Mouse (Mus musculus) heart, adult 8-10 months (tissue): Measurements from ENCODE around the gene Nup93. TPM values are rescaled to one million over a fixed set of nuclear protein-coding genes. Genes with fewer than 3 reads are reported as not detected.
A peak's percentile ranks its signal among the peaks of the same experiment; 100 is the strongest.

Experiments used
- DNase-seq: peaks from one replicate; pipeline ENCODE4 v3.0.0; 2022; ENCODE audit warnings: low spot score
- total RNA-seq, 4 experiments: library from RNA; stranded (reverse); gene quantifications; 2 replicates each; pipeline ENCODE4 v1.2.4; 2022

Gene Nup93
- total RNA-seq, 4 experiments from 2014 or later: 12.4 to 17.9 (median 15.4) TPM

DNA sequence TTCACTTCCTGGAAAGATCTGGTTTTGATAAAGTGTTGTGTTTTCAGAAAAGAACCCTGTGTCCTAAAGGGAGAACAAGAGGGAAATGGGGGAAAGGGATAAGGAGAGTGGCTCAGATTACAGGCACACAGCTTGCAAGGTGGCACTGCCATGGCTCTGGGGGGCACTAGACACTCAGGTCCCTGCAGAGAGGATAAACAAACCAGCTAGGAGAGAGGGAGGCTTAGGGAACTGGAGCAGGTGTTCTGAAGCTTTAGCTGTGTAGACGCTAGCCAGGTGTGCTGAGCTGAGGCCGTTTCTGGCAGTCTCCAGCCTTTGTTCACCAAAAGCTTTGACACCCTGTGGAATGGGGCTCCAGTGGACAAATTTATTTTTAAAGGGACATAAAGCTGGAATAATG lies 99.7 kb downstream of the Nup93 start:
- DNase-seq: no peak

DNA sequence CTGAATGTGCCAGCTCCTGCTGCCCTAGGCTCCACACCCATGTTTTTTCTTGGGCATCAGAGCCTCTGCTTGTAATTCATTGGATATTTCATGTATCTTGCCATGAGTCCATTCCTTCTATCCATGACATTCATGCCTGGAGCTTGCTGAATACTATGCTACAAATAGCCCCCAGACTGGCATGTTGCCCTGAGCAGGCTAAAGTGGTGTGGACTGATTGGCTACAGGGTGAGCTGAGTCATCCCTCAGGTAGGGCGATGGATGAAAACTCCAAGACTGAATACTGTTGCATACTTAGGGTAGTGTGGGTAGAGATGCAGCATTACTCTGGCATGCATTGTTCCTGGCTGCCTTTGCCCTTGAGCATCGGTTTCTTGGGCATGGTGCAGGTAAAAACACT lies 102.9 kb downstream of the Nup93 start:
- peak; percentile 31 for DNase-seq

DNA sequence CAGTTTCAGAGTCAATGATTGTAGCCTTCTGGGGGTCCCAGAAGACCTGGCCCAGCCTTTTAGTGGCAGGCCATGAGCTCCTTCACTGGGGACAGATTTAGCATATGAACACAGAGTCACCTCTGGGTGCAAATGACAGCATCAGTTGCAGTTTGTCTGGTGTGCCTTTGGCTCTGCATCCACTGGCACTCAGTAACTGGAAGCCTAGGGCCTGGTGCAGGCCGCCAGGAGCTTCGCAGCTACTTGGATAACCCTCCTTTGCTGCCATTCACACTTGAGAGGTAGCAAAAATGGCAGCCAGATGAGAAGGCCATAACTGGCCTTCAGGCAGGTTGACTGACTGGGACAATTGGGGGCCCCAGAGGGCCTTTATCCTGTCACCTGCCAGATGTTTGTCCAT lies 103.3 kb downstream of the Nup93 start:
- no peak for DNase-seq

DNA sequence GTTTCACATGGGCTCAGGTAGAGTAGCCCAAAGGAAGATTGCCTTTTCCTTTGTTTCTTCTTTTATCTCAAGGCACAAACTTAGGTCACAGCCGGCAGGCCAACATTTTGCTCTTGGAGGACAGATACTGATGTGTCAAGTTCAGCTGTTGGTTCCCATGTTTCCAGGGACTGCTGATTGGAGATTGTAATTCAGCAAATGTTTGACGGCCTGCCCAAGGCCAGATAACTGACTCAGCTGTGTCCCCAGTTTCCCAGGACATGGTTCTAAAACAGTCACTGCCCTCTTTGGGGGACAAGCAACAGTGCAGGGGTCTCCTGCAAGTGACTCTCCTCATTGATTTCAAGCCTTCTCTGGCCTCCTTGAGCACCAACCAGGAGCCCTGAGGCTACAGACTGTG lies 105.7 kb downstream of the Nup93 start:
- DNase-seq: no peak

DNA sequence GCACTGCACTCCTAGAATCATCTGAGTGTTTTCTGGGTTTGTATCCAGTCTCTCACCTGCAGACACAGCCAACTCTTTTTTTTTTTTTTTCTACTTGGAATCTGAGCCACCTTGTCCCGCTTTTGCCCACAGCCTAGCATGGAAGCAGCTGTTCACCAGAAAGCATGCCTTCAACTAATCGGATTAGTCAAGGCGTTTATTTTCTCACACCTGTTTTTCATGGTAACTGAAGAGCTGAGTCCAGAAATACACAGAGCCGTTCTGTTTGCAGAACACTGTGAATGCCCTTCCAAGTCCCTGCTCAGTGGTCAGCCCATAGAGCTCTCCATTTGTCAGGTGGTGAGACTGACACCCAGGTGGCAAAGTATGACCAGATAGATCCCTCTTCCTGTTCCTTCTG lies 107.7 kb downstream of the Nup93 start:
- DNase-seq: no peak

DNA sequence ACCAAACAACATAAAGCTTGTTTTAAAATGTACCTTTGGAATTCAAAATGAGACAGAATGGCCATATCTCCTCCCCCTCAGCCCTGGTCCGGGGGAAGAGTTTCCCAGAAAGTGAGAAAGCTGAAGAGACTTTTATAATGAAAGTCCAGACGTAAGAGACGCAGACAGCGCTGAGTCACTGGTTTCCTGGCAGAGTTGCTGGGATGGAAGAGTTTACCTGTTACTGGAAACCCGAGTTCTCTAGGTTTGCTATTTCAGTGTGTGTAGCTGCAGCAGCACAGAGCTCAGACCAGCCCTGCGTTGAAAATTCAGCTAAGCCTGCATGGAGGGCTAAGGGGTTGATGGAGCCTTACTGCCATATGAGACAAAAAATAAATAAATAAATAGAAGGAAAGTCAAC lies 108.7 kb downstream of the Nup93 start:
- DNase-seq: no peak

DNA sequence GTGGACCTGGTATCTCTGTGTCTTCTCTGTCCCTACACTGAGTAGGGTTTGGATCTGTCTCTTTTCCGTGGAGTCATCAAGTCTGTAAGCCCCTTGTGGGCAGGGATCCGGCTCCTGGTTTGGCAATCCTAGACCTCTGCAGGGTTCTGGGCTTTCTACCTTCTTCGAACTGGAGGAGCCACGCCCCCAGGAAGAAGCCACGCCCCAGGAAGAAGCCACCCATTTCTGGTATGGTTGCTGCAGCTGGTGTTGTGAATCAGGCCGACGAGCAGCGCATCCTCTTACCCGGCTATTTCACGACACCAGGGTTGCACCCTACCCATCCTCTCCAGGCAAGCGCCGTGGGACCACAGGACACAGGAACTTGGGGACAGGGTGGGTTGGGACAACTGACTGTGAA lies 109.7 kb downstream of the Nup93 start:
- DNase-seq: no peak

DNA sequence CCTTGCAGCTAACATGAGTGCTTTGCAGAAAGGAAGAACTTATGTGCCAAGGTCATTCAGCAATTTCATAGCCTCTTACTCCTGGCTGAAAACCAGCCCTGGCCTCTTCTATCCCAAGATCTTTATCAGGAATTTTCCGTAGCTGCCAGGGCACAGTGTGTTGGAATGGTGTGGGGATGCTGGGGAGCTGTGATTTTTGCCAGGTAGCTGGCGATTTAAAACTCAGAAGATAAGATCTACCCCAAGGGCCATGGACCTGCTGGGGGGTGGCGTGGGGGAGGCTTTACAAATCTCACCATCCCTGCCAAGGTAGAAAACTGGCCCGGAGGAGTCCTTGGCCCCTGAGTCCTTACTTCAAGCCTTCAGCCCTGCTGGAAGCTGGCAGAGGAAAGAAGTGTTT lies 111.7 kb downstream of the Nup93 start:
- no peak for DNase-seq

DNA sequence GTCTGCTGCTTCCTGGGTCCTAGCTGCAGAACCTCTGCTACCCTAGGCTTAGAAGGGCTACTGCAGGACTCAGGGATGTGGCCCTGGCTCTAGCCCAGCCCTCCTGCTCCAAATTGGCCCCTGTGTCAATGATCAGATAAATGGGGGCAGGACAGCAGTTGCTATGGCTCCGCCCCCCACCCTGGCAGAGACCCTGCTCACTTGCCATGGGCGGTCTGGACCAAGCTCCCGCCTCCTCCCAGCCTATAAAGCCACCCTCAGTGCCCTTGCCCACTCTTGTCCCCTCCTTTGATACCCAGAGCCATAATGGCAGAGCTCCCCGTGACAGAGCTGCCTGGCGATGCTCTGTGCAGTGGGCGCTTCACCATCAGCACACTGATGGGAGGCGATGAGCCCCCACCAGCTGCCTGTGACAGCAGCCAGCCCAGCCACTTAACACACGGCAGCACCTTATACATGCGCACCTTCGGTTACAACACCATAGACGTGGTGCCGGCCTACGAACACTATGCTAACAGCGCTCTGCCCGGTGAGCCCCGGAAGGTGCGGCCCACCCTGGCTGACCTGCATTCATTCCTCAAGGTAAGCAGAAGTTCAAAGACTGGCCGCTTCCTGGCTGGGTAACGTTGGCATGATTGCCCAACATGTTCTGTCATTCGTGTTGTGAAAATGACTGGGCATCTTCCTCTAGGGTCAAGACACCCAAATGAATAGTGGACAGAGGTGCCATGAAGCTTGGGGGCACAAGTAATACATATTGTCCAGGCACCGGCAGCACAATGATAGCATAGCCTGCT lies 114.8 kb downstream of the Nup93 start, which contains the start of gene Slc12a3:
TSS of gene Slc12a3 (plus strand) at position 270 of the 797 bp plus-strand sequence.
- no peak for DNase-seq

DNA sequence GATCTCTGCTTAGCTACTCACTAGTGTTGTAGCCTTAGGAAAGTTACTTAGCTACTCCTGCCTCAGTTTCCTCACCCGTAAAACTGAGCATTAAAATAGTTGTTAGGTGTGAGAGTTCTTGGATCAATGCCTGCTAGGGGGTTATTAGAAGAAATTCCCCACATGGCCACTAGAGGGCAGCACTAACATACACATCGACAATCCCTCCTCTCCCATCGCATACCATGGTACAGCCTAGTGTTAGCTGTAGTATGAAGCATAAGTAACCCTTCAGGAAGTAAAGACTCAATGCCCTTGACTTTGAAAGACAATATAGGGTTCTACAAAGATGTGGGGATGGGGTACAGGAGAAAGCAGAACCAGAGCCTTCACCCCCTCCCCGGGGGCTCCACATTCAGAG lies 116.4 kb downstream of the Nup93 start:
- DNase-seq: peak; percentile 63

DNA sequence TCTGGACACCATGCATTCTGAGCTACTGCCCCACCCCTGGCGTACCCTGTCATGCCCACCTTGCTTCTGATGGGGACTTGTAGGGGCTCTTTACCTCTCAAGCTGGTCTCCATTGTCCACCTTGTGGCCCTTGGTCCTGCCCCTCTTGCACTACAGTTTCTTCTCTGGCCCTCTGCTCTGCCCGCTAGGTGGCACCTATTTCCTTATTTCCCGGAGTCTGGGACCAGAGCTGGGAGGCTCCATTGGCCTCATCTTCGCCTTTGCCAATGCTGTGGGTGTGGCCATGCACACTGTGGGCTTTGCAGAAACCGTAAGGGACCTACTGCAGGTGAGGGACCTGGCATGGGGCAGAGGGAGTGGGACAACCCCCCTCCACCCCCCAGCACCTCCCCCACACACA lies 119.0 kb downstream of the Nup93 start:
- no peak for DNase-seq

DNA sequence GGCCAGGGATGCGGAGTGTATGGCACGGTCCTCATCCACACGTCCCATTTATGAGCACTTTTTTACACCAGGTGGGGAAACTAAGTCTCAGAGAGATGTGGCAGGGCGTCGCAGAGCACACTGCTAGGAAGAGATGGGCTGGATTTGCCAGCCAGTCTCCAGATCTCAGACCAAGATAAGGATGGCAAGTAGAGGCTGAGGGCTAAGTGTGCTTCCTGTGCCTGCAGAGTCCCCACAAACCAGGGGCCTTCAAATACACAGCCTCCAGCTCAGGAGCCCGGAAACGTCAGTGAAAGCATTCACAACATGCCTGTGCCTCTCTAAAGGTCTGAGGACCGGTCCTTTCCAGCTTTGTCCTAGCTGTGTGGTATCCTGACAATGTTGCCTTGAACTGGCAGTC lies 123.2 kb downstream of the Nup93 start:
- no peak for DNase-seq

DNA sequence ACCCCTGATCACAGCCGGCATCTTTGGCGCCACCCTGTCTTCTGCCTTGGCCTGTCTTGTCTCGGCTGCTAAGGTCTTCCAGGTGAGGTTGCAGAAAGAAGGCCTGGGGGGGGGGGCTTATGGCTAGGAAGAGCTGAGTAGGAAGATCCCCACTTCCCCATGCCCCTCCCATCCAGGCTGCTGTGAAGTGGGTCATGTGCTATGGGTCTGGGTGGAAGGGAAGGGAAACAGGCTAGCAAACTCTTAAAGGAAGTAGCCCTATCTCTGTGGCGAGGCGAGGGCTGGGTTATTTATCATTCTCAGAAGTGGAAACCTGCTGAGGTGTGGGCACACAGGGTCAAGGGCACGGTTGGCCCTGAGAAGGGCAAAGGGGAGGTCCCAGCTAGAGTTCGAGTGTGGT lies 126.4 kb downstream of the Nup93 start:
- no peak for DNase-seq

DNA sequence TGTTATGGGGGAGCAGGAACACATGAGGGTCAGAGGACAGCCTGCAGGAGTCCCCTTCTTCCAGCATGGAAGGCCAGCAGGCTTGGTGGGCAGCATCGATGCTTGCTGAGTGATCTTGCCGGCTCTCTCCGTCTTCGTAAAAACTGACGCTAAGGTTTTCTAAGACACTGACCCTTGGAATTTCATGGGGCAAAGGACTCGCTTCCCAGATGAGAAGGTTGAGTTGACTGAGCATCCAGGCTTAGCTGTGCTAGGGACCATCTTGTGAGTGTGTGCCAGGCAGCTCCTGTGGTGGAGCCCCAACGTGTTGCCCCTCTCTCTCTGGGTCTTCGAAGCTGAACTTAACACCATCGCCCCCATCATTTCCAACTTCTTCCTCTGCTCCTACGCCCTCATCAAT lies 128.3 kb downstream of the Nup93 start:
- no peak for DNase-seq

DNA sequence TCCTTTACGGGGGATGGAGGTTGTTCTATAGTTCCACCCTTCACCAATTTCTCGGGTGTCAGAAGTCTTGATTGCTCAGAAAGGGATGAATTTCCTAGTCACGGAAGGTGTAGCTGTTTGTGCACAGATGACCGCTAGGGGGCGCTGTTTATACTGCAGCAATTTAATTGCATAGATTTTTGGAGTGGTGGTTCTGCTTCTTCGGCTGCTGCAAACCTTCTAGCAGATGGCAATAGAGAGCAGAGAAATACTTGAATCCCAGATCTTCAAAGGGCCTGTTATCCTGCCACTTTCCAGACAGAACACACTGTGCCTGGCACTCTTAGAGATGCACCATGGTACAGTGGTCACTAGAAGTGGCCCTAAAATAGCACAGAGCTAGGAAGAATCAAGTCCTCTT lies 128.9 kb downstream of the Nup93 start:
- DNase-seq: peak; percentile 90

DNA sequence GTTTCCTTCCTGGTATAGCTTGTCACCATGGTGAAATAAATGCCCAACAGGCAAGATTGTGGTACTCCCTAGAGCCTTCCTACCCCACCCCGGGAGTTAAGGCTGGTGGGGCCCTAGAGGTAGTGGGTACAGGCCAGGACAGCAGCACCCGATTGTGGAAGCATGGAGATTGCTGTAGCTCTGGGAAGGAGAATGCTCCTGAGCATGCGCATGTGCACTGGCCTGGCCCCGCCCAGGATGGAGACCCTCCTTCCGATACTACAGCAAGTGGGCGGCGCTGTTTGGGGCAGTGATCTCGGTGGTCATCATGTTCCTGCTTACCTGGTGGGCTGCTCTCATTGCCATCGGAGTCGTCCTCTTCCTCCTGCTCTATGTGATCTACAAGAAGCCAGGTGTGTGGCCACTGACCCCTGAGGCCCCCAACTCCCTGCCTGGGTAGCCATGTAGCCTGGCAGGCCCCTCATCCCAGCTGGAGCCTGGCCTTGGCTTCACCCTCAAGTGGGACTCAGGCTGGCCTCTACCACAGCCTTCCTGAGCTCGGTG lies 129.5 kb downstream of the Nup93 start:
- DNase-seq: no peak

DNA sequence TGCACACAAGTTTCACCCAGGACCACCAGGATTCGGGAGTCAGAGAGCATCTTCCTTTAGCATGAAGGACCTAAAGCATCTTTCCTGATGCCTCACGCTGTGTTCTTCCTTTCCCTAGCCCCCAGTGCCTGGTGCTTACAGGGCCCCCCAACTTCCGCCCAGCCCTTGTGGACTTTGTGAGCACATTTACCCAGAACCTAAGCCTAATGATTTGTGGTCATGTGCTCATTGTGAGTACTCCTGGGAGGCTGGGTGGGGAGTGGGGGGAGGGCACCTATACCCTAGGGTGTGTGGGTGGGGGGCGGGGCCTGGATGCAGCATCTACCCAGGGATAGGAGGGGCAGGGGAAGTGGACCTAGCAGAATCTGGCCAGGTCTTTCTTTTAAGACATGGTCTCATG lies 131.3 kb downstream of the Nup93 start:
- no peak for DNase-seq

DNA sequence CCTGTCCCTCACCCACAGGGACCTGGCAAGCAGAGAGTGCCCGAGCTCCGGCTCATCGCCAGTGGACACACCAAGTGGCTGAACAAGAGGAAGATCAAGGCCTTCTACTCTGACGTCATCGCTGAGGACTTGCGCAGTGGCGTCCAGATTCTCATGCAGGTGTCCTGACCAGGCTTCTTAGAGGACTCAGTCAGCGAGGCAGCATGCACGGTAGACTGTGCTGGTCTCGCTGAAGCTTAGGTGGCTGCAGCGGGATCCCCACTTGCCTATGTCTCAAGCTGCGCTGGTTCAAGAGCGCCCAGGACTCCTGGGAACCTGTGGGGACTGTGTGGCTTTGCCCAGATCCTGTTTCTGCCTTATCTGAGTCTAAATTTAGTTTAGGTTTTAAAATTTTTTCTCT lies 131.9 kb downstream of the Nup93 start:
- no peak for DNase-seq

DNA sequence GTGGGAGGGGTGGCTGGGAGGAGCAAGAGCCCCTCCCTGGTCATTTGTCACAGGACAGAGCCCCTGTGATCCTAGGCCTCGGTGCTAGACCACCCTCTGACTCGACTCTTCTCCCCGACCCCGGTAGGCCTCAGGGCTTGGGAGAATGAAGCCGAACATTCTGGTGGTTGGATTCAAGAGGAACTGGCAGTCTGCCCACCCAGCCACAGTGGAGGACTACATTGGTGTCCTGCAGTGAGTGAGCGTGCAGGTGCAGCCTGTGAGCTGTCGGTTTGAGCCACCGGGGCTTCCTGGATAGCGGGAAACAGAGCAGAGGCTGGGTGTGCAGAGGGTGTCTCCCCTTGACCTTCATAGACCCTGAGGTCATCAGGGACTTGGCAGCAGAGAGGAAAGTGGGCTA lies 134.1 kb downstream of the Nup93 start:
- DNase-seq: no peak

DNA sequence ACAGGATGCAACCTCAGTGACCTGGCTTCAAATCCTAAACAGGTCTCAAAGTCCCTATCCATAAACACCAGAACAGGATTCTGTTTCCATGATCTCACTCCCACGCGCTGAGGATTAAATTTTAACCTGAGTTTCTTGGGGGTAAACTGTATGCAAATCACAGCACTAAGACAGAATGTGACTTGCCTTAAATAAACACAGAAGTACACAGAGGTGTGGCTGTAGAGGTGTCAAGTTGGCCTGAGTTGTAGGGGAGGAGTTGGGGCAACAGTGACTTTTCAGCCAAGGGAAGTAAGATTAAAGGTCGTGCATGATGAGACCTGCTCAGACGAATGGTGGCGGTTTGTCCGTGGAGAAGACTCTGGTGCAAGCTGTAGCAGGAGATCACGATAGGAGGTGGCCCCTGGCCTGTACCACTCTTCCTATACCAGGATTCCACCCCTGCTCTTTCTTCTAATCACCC lies 139.7 kb downstream of the Nup93 start:
- no peak for DNase-seq

DNA sequence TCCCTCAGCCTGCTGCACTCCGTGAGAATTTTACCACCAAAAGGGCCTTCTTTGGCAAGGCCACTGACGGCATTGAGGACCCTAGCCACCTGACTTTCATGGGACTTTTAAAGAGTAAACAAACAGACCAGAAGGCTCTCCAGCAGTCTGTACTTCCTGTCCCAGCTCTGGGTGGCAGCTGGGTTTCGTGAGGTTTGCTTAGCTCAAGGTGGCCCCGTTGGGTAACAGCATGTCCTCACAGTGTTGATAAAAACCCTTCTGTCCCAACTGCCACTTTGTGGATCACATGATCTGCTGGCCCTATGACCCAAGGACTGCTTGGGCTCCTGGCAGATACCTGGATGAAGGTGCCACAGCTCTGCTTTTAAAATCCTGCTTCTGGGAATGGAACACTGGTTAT lies 140.2 kb downstream of the Nup93 start:
- DNase-seq: no peak

DNA sequence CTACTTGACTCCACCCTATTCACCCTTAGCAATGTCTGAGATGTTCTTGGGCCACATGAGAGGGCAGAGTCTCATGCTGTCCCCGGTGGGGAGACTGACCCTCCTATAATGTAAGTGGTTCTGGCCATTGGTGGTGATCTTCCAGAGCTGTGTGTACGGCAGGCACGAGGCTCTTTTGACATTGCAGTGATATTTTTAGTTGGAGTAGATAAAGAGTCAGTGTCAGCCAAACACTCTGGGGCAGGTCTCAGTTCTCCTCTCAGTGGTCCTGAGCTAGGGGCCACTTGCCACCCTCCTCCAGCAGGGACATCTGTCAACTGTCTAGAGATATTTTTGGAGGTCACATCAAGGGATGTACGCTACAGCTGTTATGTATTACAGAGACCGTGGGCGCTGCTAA lies 142.9 kb downstream of the Nup93 start:
- DNase-seq: no peak

DNA sequence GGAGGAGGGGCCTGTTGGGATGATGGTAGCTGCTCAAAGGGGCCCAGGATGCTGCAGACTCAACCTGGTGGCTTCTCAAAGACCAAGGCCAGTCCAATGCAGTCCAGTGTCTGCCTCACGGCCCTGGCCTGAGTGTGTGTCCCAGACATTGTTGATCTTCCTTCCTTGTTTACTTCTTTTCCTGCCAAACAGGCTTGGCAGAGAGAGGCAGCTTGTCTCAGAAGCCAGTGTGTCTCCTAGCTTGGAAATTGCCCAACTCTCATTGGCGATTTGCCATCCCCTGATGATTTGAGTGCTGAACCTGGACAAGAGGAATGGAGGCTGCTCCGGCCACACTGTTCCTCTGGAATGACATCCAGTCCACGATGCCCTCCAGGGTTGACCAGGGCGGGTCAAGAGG lies 144.2 kb downstream of the Nup93 start:
- peak; percentile 81 for DNase-seq
